Mouse (Mus musculus) naive thymus-derived CD4-positive, alpha-beta T cell, adult 2 months (primary cell): ENCODE results near the gene Akap12.

Source experiments
- DNase-seq: peaks from one replicate; pipeline ENCODE4 v3.0.0-alpha.2; 2011; ENCODE audit warnings: low read depth

Gene Akap12

GRCm38 (mm10) chr10:4284781-4285180 lies 18.6 kb downstream of the Akap12 start:
- DNase-seq, result no peak

- no peak for DNase-seq
Measured at GRCm38 (mm10) chr10:4285752-4286151, 19.6 kb downstream of the Akap12 start.

GRCm38 (mm10) chr10:4289171-4289570 lies 23.0 kb downstream of the Akap12 start:
- DNase-seq, result no peak

- DNase-seq, result no peak
Measured at GRCm38 (mm10) chr10:4289636-4290035, 23.5 kb downstream of the Akap12 start.

GRCm38 (mm10) chr10:4290145-4290544 lies 24.0 kb downstream of the Akap12 start:
- no peak for DNase-seq

- no peak for DNase-seq
Measured at GRCm38 (mm10) chr10:4290561-4290960, 24.4 kb downstream of the Akap12 start.

GRCm38 (mm10) chr10:4293418-4293817 lies 27.2 kb downstream of the Akap12 start:
- no peak for DNase-seq

GRCm38 (mm10) chr10:4303558-4303957 lies 37.4 kb downstream of the Akap12 start:
- no peak for DNase-seq

GRCm38 (mm10) chr10:4323885-4324284 lies 57.7 kb downstream of the Akap12 start:
- no peak for DNase-seq

- no peak for DNase-seq
Measured at GRCm38 (mm10) chr10:4325562-4325961, 59.4 kb downstream of the Akap12 start.

- no peak for DNase-seq
Measured at GRCm38 (mm10) chr10:4327716-4328115, 61.5 kb downstream of the Akap12 start.

GRCm38 (mm10) chr10:4332228-4332979 lies 66.2 kb downstream of the Akap12 start:
- DNase-seq, result no peak

- DNase-seq, result peak; percentile 70
Measured at GRCm38 (mm10) chr10:4333319-4333718, 67.1 kb downstream of the Akap12 start.

GRCm38 (mm10) chr10:4334039-4334683 lies 68.0 kb downstream of the Akap12 start:
- DNase-seq, result peak; percentile 70

- DNase-seq, result no peak
Measured at GRCm38 (mm10) chr10:4338863-4339461, 72.8 kb downstream of the Akap12 start.

GRCm38 (mm10) chr10:4341430-4341829 lies 75.2 kb downstream of the Akap12 start:
- peak; percentile 78 for DNase-seq

GRCm38 (mm10) chr10:4346489-4347135 lies 80.4 kb downstream of the Akap12 start:
- DNase-seq, result peak; percentile 91

GRCm38 (mm10) chr10:4347136-4347492 lies 80.9 kb downstream of the Akap12 start:
- DNase-seq, result no peak

GRCm38 (mm10) chr10:4347591-4347990 lies 81.4 kb downstream of the Akap12 start:
- no peak for DNase-seq

- no peak for DNase-seq
Measured at GRCm38 (mm10) chr10:4354371-4355260, 88.4 kb downstream of the Akap12 start.

GRCm38 (mm10) chr10:4355882-4356451 lies 89.8 kb downstream of the Akap12 start:
- DNase-seq, result peak; percentile 71
